Mouse (Mus musculus): Measurements from ENCODE around the gene Decr2.

- TF ChIP-seq CTCF (IDR thresholded peaks at IDR 0.05; ENCODE audit: control insufficient read depth, insufficient read depth, insufficient replicate concordance, low read depth, low read length) = no peak
- TF ChIP-seq POLR2A (IDR thresholded peaks at IDR 0.05; ENCODE audit: control insufficient read depth, low read depth, low read length) = no peak
Measured at GRCm38 (mm10) chr17:26031583-26031982, 58.6 kb downstream of the Decr2 start.

Data from testis, adult 2 months (tissue).